Mouse (Mus musculus) C2C12 (cell line): ENCODE measurements around the gene Mybbp1a. TPM values are rescaled to one million over a fixed set of nuclear protein-coding genes. Genes with fewer than 3 reads are reported as not detected.

Experiments
- H3K27me3 ChIP-seq: one replicate; pipeline ENCODE4 v1.6.1; 2011; ENCODE audit not compliant: control insufficient read depth, insufficient read depth, insufficient read length
- H3K36me3 ChIP-seq: one replicate; pipeline ENCODE4 v1.6.1; 2011; ENCODE audit not compliant: control insufficient read depth, insufficient read depth
- H3K4me3 ChIP-seq: one replicate; pipeline ENCODE4 v1.5.1; 2011; ENCODE audit warnings: mild to moderate bottlenecking, control low read depth; ENCODE audit not compliant: poor library complexity, insufficient read depth, severe bottlenecking
- H3K79me2 ChIP-seq: one replicate; pipeline ENCODE4 v1.6.1; 2011; ENCODE audit not compliant: control insufficient read depth, insufficient read depth
- H3K79me3 ChIP-seq: one replicate; pipeline ENCODE4 v1.6.1; 2011; ENCODE audit warnings: low read depth, control low read depth
- H3ac ChIP-seq: one replicate; pipeline ENCODE3; 2011; ENCODE audit warnings: low read depth; ENCODE audit not compliant: control insufficient read depth, insufficient read length
- CEBPB ChIP-seq: IDR thresholded peaks from one replicate; pipeline ENCODE4 v1.6.1; 2011; ENCODE audit warnings: low read depth, mild to moderate bottlenecking, control low read depth, moderate library complexity
- CTCF ChIP-seq: IDR thresholded peaks from one replicate; pipeline ENCODE4 v1.5.1; 2011; ENCODE audit not compliant: control insufficient read depth, insufficient read depth, insufficient read length
- FOSL1 ChIP-seq: IDR thresholded peaks from one replicate; pipeline ENCODE4 v1.8.0; 2011; ENCODE audit warnings: mild to moderate bottlenecking, low read length; ENCODE audit not compliant: poor library complexity, insufficient read depth, severe bottlenecking
- MAX ChIP-seq: IDR thresholded peaks from one replicate; pipeline ENCODE4 v1.6.1; 2011; ENCODE audit warnings: mild to moderate bottlenecking, control low read depth
- MYOD1 ChIP-seq: IDR thresholded peaks from one replicate; pipeline ENCODE4 v1.6.1; 2011; ENCODE audit warnings: low read depth; ENCODE audit not compliant: control insufficient read depth, insufficient read length
- MYOG ChIP-seq: IDR thresholded peaks from one replicate; pipeline ENCODE4 v1.6.1; 2011; ENCODE audit not compliant: control insufficient read depth, insufficient read length; ENCODE audit errors: extremely low read depth
- USF1 ChIP-seq: IDR thresholded peaks from one replicate; pipeline ENCODE4 v1.6.1; 2011; ENCODE audit warnings: low read depth, mild to moderate bottlenecking, control low read depth, moderate library complexity
- polyA plus RNA-seq: library from polyadenylated mRNA; unstranded; fragments of >200 nt; fragmentation: generic; extraction: Trizol; gene quantifications from one replicate; pipeline ENCODE4 v1.2.1, GENCODE M21; 2012; ENCODE audit warnings: missing spikeins

Mybbp1a gene
- polyA plus RNA-seq, 1 experiment = 230 TPM

GRCm38 (mm10) chr11:72397072-72397471, 44.1 kb upstream of the Mybbp1a start:
- H3K4me3 ChIP-seq = no peak overlapping the region
- peaks cover 63% of the 10 kb centered on the region for H3K27me3 ChIP-seq
- H3K79me2 ChIP-seq = no peaks in the 10 kb centered on the region
- H3K79me3 ChIP-seq = no peaks in the 10 kb centered on the region
- no peak for TF ChIP-seq MAX
- no peak for TF ChIP-seq MYOG
- TF ChIP-seq CTCF = no peak
- H3ac ChIP-seq = no peak overlapping the region
- no peaks in the 10 kb centered on the region for H3K36me3 ChIP-seq

GRCm38 (mm10) chr11:72397811-72398525, 43.2 kb upstream of the Mybbp1a start:
- no peak overlapping the region for H3K4me3 ChIP-seq
- H3K79me2 ChIP-seq = no peaks in the 10 kb centered on the region
- H3K27me3 ChIP-seq = peaks cover 69% of the 10 kb centered on the region
- no peak overlapping the region for H3ac ChIP-seq
- H3K79me3 ChIP-seq = no peaks in the 10 kb centered on the region
- no peaks in the 10 kb centered on the region for H3K36me3 ChIP-seq
- no peak for TF ChIP-seq CEBPB
- TF ChIP-seq FOSL1 = no peak
- no peak for TF ChIP-seq CTCF
- no peak for TF ChIP-seq USF1
- no peak for TF ChIP-seq MAX
- no peak for TF ChIP-seq MYOG
- TF ChIP-seq MYOD1 = no peak

GRCm38 (mm10) chr11:72401068-72401467, 40.1 kb upstream of the Mybbp1a start:
- no peak overlapping the region for H3ac ChIP-seq
- TF ChIP-seq MYOD1 (no peak), FOSL1 (no peak), CEBPB (no peak), MAX (no peak), USF1 (no peak), MYOG (no peak)
- H3K4me3 ChIP-seq = no peak overlapping the region
- no peaks in the 10 kb centered on the region for H3K79me3 ChIP-seq
- no peaks in the 10 kb centered on the region for H3K36me3 ChIP-seq
- peaks cover 68% of the 10 kb centered on the region for H3K27me3 ChIP-seq
- no peaks in the 10 kb centered on the region for H3K79me2 ChIP-seq

- H3K4me3 ChIP-seq = no peak overlapping the region
- H3K36me3 ChIP-seq = no peaks in the 10 kb centered on the region
- peaks cover 70% of the 10 kb centered on the region for H3K27me3 ChIP-seq
- no peak for TF ChIP-seq MAX
- TF ChIP-seq CTCF = no peak
- TF ChIP-seq MYOD1 = no peak
- no peak for TF ChIP-seq FOSL1
- no peak for TF ChIP-seq USF1
- no peak for TF ChIP-seq CEBPB
- no peak for TF ChIP-seq MYOG
- H3ac ChIP-seq = no peak overlapping the region
- no peaks in the 10 kb centered on the region for H3K79me3 ChIP-seq
- H3K79me2 ChIP-seq = no peaks in the 10 kb centered on the region
Measured at GRCm38 (mm10) chr11:72402017-72402416, 39.1 kb upstream of the Mybbp1a start.

- no peaks in the 10 kb centered on the region for H3K79me2 ChIP-seq
- H3ac ChIP-seq = no peak overlapping the region
- no peaks in the 10 kb centered on the region for H3K79me3 ChIP-seq
- H3K4me3 ChIP-seq = no peak overlapping the region
- no peak for TF ChIP-seq FOSL1
- TF ChIP-seq MYOG = no peak
- no peak for TF ChIP-seq MYOD1
- TF ChIP-seq USF1 = no peak
- TF ChIP-seq CTCF = no peak
- H3K27me3 ChIP-seq = peaks cover 70% of the 10 kb centered on the region
- H3K36me3 ChIP-seq = no peaks in the 10 kb centered on the region
Measured at GRCm38 (mm10) chr11:72402969-72403368, 38.2 kb upstream of the Mybbp1a start.

- no peaks in the 10 kb centered on the region for H3K79me2 ChIP-seq
- H3K79me3 ChIP-seq = no peaks in the 10 kb centered on the region
- TF ChIP-seq FOSL1 (no peak), CTCF (no peak), MYOD1 (no peak), USF1 (no peak), MYOG (no peak), CEBPB (no peak), MAX (no peak)
- peaks cover 88% of the 10 kb centered on the region for H3K27me3 ChIP-seq
- no peaks in the 10 kb centered on the region for H3K36me3 ChIP-seq
- H3K4me3 ChIP-seq = no peak overlapping the region
- no peak overlapping the region for H3ac ChIP-seq
Measured at GRCm38 (mm10) chr11:72405532-72405931, 35.6 kb upstream of the Mybbp1a start.
